Mouse (Mus musculus) bone marrow, adult 2 months (tissue): Measurements from ENCODE around the gene Icmt. TPM values are rescaled to one million over a fixed set of nuclear protein-coding genes. Genes with fewer than 3 reads are reported as not detected.
A peak's percentile ranks its signal among the peaks of the same experiment; 100 is the strongest.

Experiments used
- H3K27ac ChIP-seq: fragments of 200-500 bp; 2 replicates; pipeline ENCODE4 v1.5.1; 2012; ENCODE audit warnings: low read depth, mild to moderate bottlenecking, control low read depth, inconsistent platforms, low read length; ENCODE audit not compliant: control insufficient read depth, poor library complexity, insufficient read depth
- H3K4me1 ChIP-seq: fragments of 200-500 bp; 2 replicates; pipeline ENCODE4 v1.6.1; 2011; ENCODE audit warnings: low read length; ENCODE audit not compliant: control insufficient read depth, insufficient read depth
- H3K4me3 ChIP-seq: fragments of 200-500 bp; replicated peaks from 2 replicates; pipeline ENCODE3; 2011; ENCODE audit warnings: mild to moderate bottlenecking, low read depth, low read length, control low read depth; ENCODE audit not compliant: control insufficient read depth
- CTCF ChIP-seq: fragments of 200-500 bp; IDR thresholded peaks from 2 replicates; pipeline ENCODE4 v1.5.1; 2011; ENCODE audit warnings: low read length, control low read depth; ENCODE audit not compliant: control insufficient read depth, insufficient read depth
- POLR2A ChIP-seq: fragments of 200-500 bp; IDR thresholded peaks from 2 replicates; pipeline ENCODE4 v1.6.1; 2011; ENCODE audit warnings: low read depth, mild to moderate bottlenecking, control low read depth, low read length, borderline replicate concordance; ENCODE audit not compliant: control insufficient read depth
- WGBS: fragments of 180-500 bp; shearing (Covaris S2); methylation state at CpG from one replicate; pipeline ENCODE4 v1.1.7; 2018; 5-methylcytosine and 5-hydroxymethylcytosine counted together
- polyA plus RNA-seq: library from polyadenylated mRNA; stranded (reverse); fragments of >200 nt; gene quantifications from 2 replicates; pipeline ENCODE4 v1.2.4, GENCODE M21; 2011; ENCODE audit warnings: low replicate concordance; ENCODE audit not compliant: missing spikeins, insufficient read depth, insufficient read length

The Icmt gene
- polyA plus RNA-seq, 1 experiment = 5.0 TPM

- TF ChIP-seq POLR2A (no peak), CTCF (no peak)
- no peak overlapping the region for H3K4me3 ChIP-seq
- H3K4me1 ChIP-seq = no peaks in the 10 kb centered on the region
- H3K27ac ChIP-seq = no peak overlapping the region
- WGBS = 12% methylated on average over 34 of the region's 34 CpGs
Observed at GRCm38 (mm10) chr4:152282721-152283120, 14.3 kb upstream of the Icmt start.

- peak; percentile 84 for TF ChIP-seq CTCF
- no peak for TF ChIP-seq POLR2A
- Histone ChIP-seq H3K4me1 (no peaks in the 10 kb centered on the region), H3K4me3 (no peak overlapping the region), H3K27ac (no peak overlapping the region; the same call in 1 of the 2 replicates)
- 3% methylated on average over 70 of the region's 70 CpGs for WGBS
Observed at GRCm38 (mm10) chr4:152283186-152283950, 13.7 kb upstream of the Icmt start.

- TF ChIP-seq POLR2A = no peak
- peak; percentile 71 for TF ChIP-seq CTCF
- Histone ChIP-seq H3K27ac (no peak overlapping the region), H3K4me1 (no peaks in the 10 kb centered on the region), H3K4me3 (no peak overlapping the region)
- WGBS = 3% methylated on average over 10 of the region's 10 CpGs
Observed at GRCm38 (mm10) chr4:152285505-152285904, 11.5 kb upstream of the Icmt start.

GRCm38 (mm10) chr4:152286183-152286582, 10.8 kb upstream of the Icmt start:
- 11% methylated on average over 32 of the region's 32 CpGs for WGBS
- TF ChIP-seq POLR2A = no peak
- no peak for TF ChIP-seq CTCF
- no peak overlapping the region for H3K27ac ChIP-seq
- H3K4me1 ChIP-seq = no peaks in the 10 kb centered on the region
- no peak overlapping the region for H3K4me3 ChIP-seq

GRCm38 (mm10) chr4:152286887-152287286, 10.1 kb upstream of the Icmt start:
- Histone ChIP-seq H3K4me1 (no peaks in the 10 kb centered on the region), H3K4me3 (no peak overlapping the region), H3K27ac (no peak overlapping the region)
- 6% methylated on average over 26 of the region's 26 CpGs for WGBS
- TF ChIP-seq POLR2A (no peak), CTCF (no peak)

GRCm38 (mm10) chr4:152287317-152288120, 9.5 kb upstream of the Icmt start:
- Histone ChIP-seq H3K27ac (no peak overlapping the region), H3K4me3 (no peak overlapping the region), H3K4me1 (no peaks in the 10 kb centered on the region)
- 24% methylated on average over 19 of the region's 19 CpGs for WGBS
- TF ChIP-seq CTCF (no peak), POLR2A (no peak)

GRCm38 (mm10) chr4:152288398-152288945, 8.6 kb upstream of the Icmt start:
- TF ChIP-seq POLR2A (no peak), CTCF (no peak)
- H3K4me1 ChIP-seq = no peaks in the 10 kb centered on the region
- 56% methylated on average over 18 of the region's 18 CpGs for WGBS
- H3K27ac ChIP-seq = no peak overlapping the region
- H3K4me3 ChIP-seq = no peak overlapping the region

GRCm38 (mm10) chr4:152290385-152290784, 6.6 kb upstream of the Icmt start:
- TF ChIP-seq POLR2A (no peak), CTCF (no peak)
- Histone ChIP-seq H3K4me3 (no peak overlapping the region), H3K27ac (no peak overlapping the region), H3K4me1 (no peaks in the 10 kb centered on the region)
- 2% methylated on average over 39 of the region's 39 CpGs for whole genome bisulfite sequencing

- Histone ChIP-seq H3K27ac (no peak overlapping the region), H3K4me3 (no peak overlapping the region), H3K4me1 (no peaks in the 10 kb centered on the region)
- 18% methylated on average over 11 of the region's 11 CpGs for WGBS
- TF ChIP-seq POLR2A (no peak), CTCF (no peak)
Observed at GRCm38 (mm10) chr4:152290991-152291390, 6.0 kb upstream of the Icmt start.
